Mouse (Mus musculus) left cerebral cortex, postnatal 4 days (tissue): Measurements from ENCODE around the gene Ccnd3. TPM values are rescaled to one million over a fixed set of nuclear protein-coding genes. Genes with fewer than 3 reads are reported as not detected.

Experiments
- DNase-seq: peaks from one replicate; pipeline ENCODE4 v3.0.0-alpha.2; 2022
- intact Hi-C: fragments of 180-260 bp; cut with DNase I; formaldehyde crosslinking; loops from one replicate; pipeline ENCODE4 v1.15.1; 2025
- total RNA-seq, 2 experiments: library from RNA; stranded (reverse); gene quantifications; 2 replicates each; pipeline ENCODE4 v1.2.3; 2021

The Ccnd3 gene
- total RNA-seq, 2 experiments from 2014 or later, result 30.1 to 36.2 TPM

DNA sequence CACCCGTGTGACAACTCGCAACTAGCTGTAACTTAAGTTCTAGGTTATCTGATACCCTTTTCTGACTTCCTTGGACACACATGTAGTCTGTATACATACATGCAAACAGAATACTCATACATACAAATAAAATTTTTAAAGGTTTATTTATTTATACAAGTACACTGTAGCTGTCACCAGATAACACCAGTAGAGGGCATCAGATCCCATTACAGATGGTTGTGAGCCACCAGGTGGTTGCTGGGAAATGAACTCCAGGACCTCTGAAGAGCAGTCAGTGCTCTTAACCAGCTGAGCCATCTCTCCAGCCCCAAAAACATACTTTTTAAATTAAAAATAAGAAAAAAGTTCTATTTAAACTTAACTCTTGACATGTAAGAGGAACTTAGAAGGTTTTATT lies 138.1 kb downstream of the Ccnd3 start:
- DNase-seq, result no peak
- intact Hi-C loops, result no loop called here

DNA sequence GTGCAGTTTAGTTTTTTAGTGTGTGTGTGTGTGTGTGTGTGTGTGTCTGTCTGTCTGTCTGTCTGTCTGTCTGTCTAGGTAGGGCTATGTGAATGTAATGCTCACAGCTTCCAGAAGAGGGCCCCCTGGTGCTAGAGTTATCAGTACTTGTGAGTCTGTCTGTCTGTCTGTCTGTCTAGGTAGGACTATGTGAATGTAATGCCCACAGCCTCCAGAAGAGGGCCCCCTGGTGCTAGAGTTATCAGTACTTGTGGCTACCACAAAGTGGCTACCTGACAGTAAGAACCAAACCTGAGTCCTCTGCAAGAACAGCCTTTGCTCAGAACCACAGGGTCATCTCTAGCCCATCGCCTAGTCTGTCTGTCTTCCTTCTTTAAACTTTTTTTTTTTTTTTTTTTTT lies 141.8 kb downstream of the Ccnd3 start:
- intact Hi-C loops, result no loop called here
- DNase-seq, result peak; percentile 59

- DNase-seq, result no peak
- intact Hi-C loops, result no loop called here
These were observed 144.1 kb downstream of the Ccnd3 start for GRCm38 (mm10) chr17:47648966-47649365.

Other genes starting within 250 kb of the Ccnd3 start
- 10 to 100 TPM; 32.8 to 37.8 TPM for gene Mrps10, start 136.2 kb upstream of the Ccnd3 start, total RNA-seq
- gene Guca1b, start 119.7 kb upstream of the Ccnd3 start, total RNA-seq, result under 1 TPM; 0.56 to 0.92 TPM
- under 1 TPM; 0.56 to 0.76 TPM for gene Guca1a, start 104.5 kb upstream of the Ccnd3 start, total RNA-seq
- under 1 TPM; 0.48 to 0.54 TPM for gene AI661453, start 68.4 kb upstream of the Ccnd3 start, total RNA-seq
- gene 1700001C19Rik, start 67.7 kb upstream of the Ccnd3 start, total RNA-seq, result not detected
- 10 to 100 TPM; 12.7 to 15.5 TPM for gene Taf8, start 2.8 kb upstream of the Ccnd3 start, total RNA-seq
- 10 to 100 TPM; 28.6 TPM for gene Bysl, start 106.4 kb downstream of the Ccnd3 start, total RNA-seq
- 10 to 100 TPM; 29.2 to 30.3 TPM for gene Med20, start 106.5 kb downstream of the Ccnd3 start, total RNA-seq
- 1 to 10 TPM; 4.8 to 6.6 TPM for gene Gm20517, start 106.5 kb downstream of the Ccnd3 start, total RNA-seq
- 10 to 100 TPM; 23.3 to 26.2 TPM for gene Usp49, start 125.6 kb downstream of the Ccnd3 start, total RNA-seq
- gene Tomm6, start 183.3 kb downstream of the Ccnd3 start, total RNA-seq, result 100 to 1,000 TPM; 179 to 192 TPM
- gene Frs3, start 184.0 kb downstream of the Ccnd3 start, total RNA-seq, result 10 to 100 TPM; 32.4 to 35.4 TPM
- gene Gm21981, start 189.4 kb downstream of the Ccnd3 start, total RNA-seq, result 1 to 10 TPM; 3.6 to 7.4 TPM
- 1 to 10 TPM; 2.4 to 6.8 TPM for gene Prickle4, start 189.7 kb downstream of the Ccnd3 start, total RNA-seq
- gene Pgc, start 221.8 kb downstream of the Ccnd3 start, total RNA-seq, result not detected
- gene Tfeb, start 232.0 kb downstream of the Ccnd3 start, total RNA-seq, result 1 to 10 TPM; 5.0 to 5.7 TPM